Mouse (Mus musculus) heart, adult 2 months (tissue): ENCODE results near the gene Mctp2.

Experiments used
- CTCF ChIP-seq: fragments of 200-600 bp; IDR thresholded peaks from 2 replicates; pipeline ENCODE4 v1.8.1; 2022; ENCODE audit warnings: antibody characterized with exemption, mild to moderate bottlenecking, moderate library complexity
- EP300 ChIP-seq: fragments of 200-500 bp; IDR thresholded peaks from 2 replicates; pipeline ENCODE4 v1.6.1; 2011; ENCODE audit warnings: low read depth, low read length, control low read depth; ENCODE audit not compliant: insufficient read depth
- POLR2A ChIP-seq: fragments of 200-500 bp; IDR thresholded peaks from 2 replicates; pipeline ENCODE4 v1.6.1; 2011; ENCODE audit warnings: mild to moderate bottlenecking, low read depth, low read length, control low read depth; ENCODE audit not compliant: insufficient read depth

DNA sequence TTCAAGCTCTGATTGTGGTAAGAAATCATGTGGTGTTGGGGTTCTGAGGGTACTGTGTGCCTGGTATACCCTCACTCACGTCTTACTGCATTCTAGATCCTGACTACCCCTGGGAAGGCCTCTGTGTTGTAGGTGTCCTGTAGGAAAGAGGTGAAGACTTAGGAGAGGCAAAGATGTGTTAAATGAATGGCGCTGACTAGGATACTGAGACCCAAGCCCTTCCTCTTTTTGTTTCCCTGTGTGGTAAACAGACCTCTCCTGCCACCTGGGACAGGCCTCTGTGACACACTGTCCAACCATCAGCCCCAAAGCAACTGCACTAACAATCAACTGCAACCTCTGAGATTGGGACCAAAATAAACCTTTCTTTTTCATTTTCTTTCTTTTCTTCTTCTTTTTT is 28.0 kb downstream of the Mctp2 start:
- no peak for TF ChIP-seq CTCF
- TF ChIP-seq EP300, result no peak
- TF ChIP-seq POLR2A, result no peak
